ENCODE assay signal across 16 mouse cellular contexts in the genomic region with DNA sequence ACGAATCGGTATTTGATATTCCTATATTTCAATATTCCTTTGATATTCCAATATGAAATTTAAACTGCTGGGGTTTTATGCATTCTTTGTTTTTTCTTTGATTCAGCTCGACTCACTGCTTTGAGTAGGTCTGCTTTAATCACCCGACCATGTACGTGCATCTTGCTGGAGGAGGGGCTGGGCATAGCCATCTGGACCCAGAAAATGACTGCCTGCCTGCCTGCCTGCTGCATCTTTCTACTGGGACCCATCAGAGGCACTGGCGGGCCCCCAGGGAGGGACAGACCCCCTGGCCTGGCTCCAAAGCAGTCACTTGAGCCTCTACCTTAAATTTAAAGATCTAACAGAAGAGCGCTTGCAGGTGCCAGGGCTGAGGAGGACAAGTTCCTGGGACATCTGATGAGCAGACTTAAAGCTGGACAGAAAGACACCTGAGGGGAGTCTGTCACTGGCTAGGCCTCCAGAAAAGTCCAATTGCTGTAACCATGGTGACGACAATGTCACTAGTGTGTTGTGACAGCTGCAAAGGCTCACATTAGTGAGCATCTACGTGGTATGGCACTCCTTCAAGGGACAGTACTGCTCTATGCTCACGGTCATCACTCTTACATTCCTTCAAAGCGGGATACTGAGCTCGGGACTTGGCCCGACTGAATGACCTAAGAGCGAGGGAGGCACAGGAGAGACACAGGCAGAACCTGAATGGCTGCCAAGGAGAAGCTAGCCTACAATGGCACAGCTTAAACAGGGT.
DNase-seq lines count a peak whose midpoint lies in the region; ATAC-seq lines count a peak whose summit lies in the region.
"Had no signal": no experiment of that assay in that cellular context is flagged by ENCODE, and none has a peak within 500 bp of the region (broad histone marks: within the 10 kb centered on the region; RNA-seq: fewer than 3 reads in every experiment).

No protein-coding gene starts in this region.

- H3K27ac ChIP-seq in kidney, embryonic 16.5 days (ENCODE audit: low read length), result no peak overlapping the region
- H3K27ac ChIP-seq in embryonic facial prominence, embryonic 10.5 days (replicated peaks), result peak overlapping the region; percentile 1; the same call in 1 of the 2 replicates
- no peak overlapping the region for H3K27ac ChIP-seq in midbrain, embryonic 14.5 days (replicated peaks; ENCODE audit: low read depth, low read length)
- H3K27ac ChIP-seq: limb, embryonic 10.5 days; liver, embryonic 13.5 days had no signal

- H3K27me3 ChIP-seq in kidney, embryonic 16.5 days (ENCODE audit: insufficient read depth, low read length), result no peaks in the 10 kb centered on the region
- H3K27me3 ChIP-seq in embryonic facial prominence, embryonic 10.5 days (replicated peaks; ENCODE audit: low read depth, poor library complexity, severe bottlenecking), result 0 out of 2 replicates have a peak, but pooled peaks cover 5% of the 10 kb centered on the region
- no peaks in the 10 kb centered on the region for H3K27me3 ChIP-seq in midbrain, embryonic 14.5 days (ENCODE audit: control insufficient read depth, insufficient read depth, low read length)
- H3K27me3 ChIP-seq: liver, embryonic 13.5 days had no signal

- no peaks in the 10 kb centered on the region for H3K9me3 ChIP-seq in kidney, embryonic 16.5 days (ENCODE audit: low read length)
- no peaks in the 10 kb centered on the region for H3K9me3 ChIP-seq in embryonic facial prominence, embryonic 10.5 days
- no peaks in the 10 kb centered on the region for H3K9me3 ChIP-seq in midbrain, embryonic 14.5 days (ENCODE audit: control insufficient read depth, low read length)
- H3K9me3 ChIP-seq: limb, embryonic 10.5 days had no signal

- intact Hi-C loops in heart, postnatal 14 days (cut with DNase I), result no loop called here

- no peak overlapping the region for H3K4me3 ChIP-seq in kidney, embryonic 16.5 days (ENCODE audit: low read length)
- H3K4me3 ChIP-seq in embryonic facial prominence, embryonic 10.5 days, result no peak overlapping the region
- no peak overlapping the region for H3K4me3 ChIP-seq in midbrain, embryonic 14.5 days (replicated peaks; ENCODE audit: low read depth, low read length)
- H3K4me3 ChIP-seq: erythroblast, embryonic 14.5 days; limb, embryonic 10.5 days; liver, embryonic 13.5 days had no signal

- ATAC-seq in kidney, embryonic 16.5 days (ENCODE audit: low FRiP score, low TSS enrichment), result peak; percentile 43; the same call in 1 of the 2 replicates
- ATAC-seq in midbrain, embryonic 14.5 days (ENCODE audit: low FRiP score, low TSS enrichment), result no peak

- WGBS in kidney, embryonic 16.5 days, result 43% methylated on average over 14 of the region's 14 CpGs
- WGBS in embryonic facial prominence, embryonic 10.5 days, result 73% methylated on average over 14 of the region's 14 CpGs
- WGBS in midbrain, embryonic 14.5 days, result 48% methylated on average over 14 of the region's 14 CpGs

- no peak overlapping the region for H3K4me2 ChIP-seq in kidney, embryonic 16.5 days (replicated peaks; ENCODE audit: low read depth, low read length)
- no peak overlapping the region for H3K4me2 ChIP-seq in midbrain, embryonic 14.5 days (ENCODE audit: low read length)
- H3K4me2 ChIP-seq: heart, embryonic 11.5 days; liver, embryonic 13.5 days had no signal

- H3K4me1 ChIP-seq in kidney, embryonic 16.5 days (ENCODE audit: insufficient read depth, low read length), result no peaks in the 10 kb centered on the region
- H3K4me1 ChIP-seq in embryonic facial prominence, embryonic 10.5 days, result peaks cover 13% of the 10 kb centered on the region
- peaks cover 6% of the 10 kb centered on the region; the same call in 1 of the 2 replicates for H3K4me1 ChIP-seq in midbrain, embryonic 14.5 days (ENCODE audit: control insufficient read depth, insufficient read depth, low read length)
- H3K4me1 ChIP-seq: liver, embryonic 13.5 days had no signal

- H3K9ac ChIP-seq in kidney, embryonic 16.5 days (replicated peaks; ENCODE audit: low read length), result no peak overlapping the region
- H3K9ac ChIP-seq in midbrain, embryonic 14.5 days (replicated peaks; ENCODE audit: low read length), result no peak overlapping the region
- H3K9ac ChIP-seq: liver, embryonic 13.5 days had no signal

- peak; percentile 21 for DNase-seq in embryo, embryonic 10.5 days (ENCODE audit: low spot score)
- DNase-seq in embryo, embryonic 11 days, result no peak
- DNase-seq in kidney, adult 9 months, result no peak
- no peak for DNase-seq in embryonic facial prominence, embryonic 10.5 days (ENCODE audit: low spot score)
- peak; percentile 25 for DNase-seq in midbrain, embryonic 14.5 days
- no peak for DNase-seq in heart, postnatal 14 days
- no peak for DNase-seq in heart, adult 9 months (ENCODE audit: low spot score in 2 of 2)
- DNase-seq: adrenal gland, adult 2 months; cerebellum, postnatal 25 days; liver, embryonic 13.5 days; right cerebral cortex, postnatal 14 days; thymus, adult 18-20 months had no signal

- H3K36me3 ChIP-seq in kidney, embryonic 16.5 days (ENCODE audit: insufficient read depth, low read length), result no peaks in the 10 kb centered on the region
- no peaks in the 10 kb centered on the region for H3K36me3 ChIP-seq in embryonic facial prominence, embryonic 10.5 days (replicated peaks)
- H3K36me3 ChIP-seq in midbrain, embryonic 14.5 days (ENCODE audit: control insufficient read depth, insufficient read depth, low read length), result no peaks in the 10 kb centered on the region
- H3K36me3 ChIP-seq: limb, embryonic 10.5 days; liver, embryonic 13.5 days had no signal

Comparison
In these comparisons a context has a peak if more than half of its experiments do, and no peak if none do; other contexts are left out.
1. DNase-seq: peak in embryo, embryonic 10.5 days (single experiment) and midbrain, embryonic 14.5 days (single experiment); none in embryo, embryonic 11 days (single experiment), kidney, adult 9 months (single experiment), embryonic facial prominence, embryonic 10.5 days (single experiment), heart, postnatal 14 days (0 of 2) and heart, adult 9 months (0 of 2).